Mouse (Mus musculus): ENCODE data around the gene Atp2b2. TPM values are rescaled to one million over a fixed set of nuclear protein-coding genes. Genes with fewer than 3 reads are reported as not detected.
A peak's percentile ranks its signal among the peaks of the same experiment; 100 is the strongest.

Atp2b2 gene
- 0.30 and 0.35 TPM in 2 replicates for polyA plus RNA-seq (2016; fragmentation: Nextera tagmentation; extraction: Ambion mirVana)

- Histone ChIP-seq H3K4me2 (peak within 1 kb of the TSS; percentile 50), H3K36me3 (no peaks in the 10 kb centered on the region), H3K9ac (no peak within 1 kb of the TSS), H3K9me3 (replicated peaks) (no peaks in the 10 kb centered on the region), H3K4me3 (peak within 1 kb of the TSS; percentile 21; the same call in 1 of the 2 replicates), H3K27me3 (replicated peaks) (peaks cover 90% of the 10 kb centered on the region), H3K4me1 (0 out of 2 replicates have a peak, but pooled peaks cover 2% of the 10 kb centered on the region), H3K27ac (no peak within 1 kb of the TSS)
- WGBS (ENCODE audit: insufficient replicate concordance): 26% methylated on average over 12 of the region's 12 CpGs
- no peak for ATAC-seq
These were observed at the start of gene Atp2b2 for GRCm38 (mm10) chr6:114042332-114042731. Atp2b2 (minus strand) TSS chr6:114042613.

DNA sequence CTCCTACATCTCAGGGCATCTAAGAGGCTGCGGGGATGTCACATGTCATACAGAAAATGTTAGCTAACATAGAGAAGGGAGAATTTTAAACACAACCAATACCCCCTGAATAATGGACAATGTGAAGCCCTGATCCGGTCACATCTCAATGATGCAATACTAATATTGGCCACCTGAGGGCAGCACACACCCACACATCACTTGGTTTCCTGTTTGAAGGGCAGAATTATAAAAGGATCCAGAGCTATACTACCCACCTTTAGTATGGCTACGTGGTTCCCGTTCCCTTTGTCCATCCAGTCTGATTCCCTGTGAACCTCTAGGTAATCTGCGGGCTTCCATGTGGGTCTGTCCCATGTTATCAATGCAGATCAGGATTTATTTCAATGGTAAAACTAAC lies 47.2 kb upstream of the Atp2b2 start:
- no peak overlapping the region for H3K4me2 ChIP-seq
- ATAC-seq: no peak
- no peak overlapping the region for H3K9ac ChIP-seq
- 16% methylated on average over 5 of the region's 5 CpGs for WGBS (ENCODE audit: insufficient replicate concordance)
- H3K36me3 ChIP-seq: no peaks in the 10 kb centered on the region
- H3K9me3 ChIP-seq (replicated peaks): no peaks in the 10 kb centered on the region
- no peak overlapping the region for H3K27ac ChIP-seq
- H3K4me1 ChIP-seq: no peaks in the 10 kb centered on the region
- H3K4me3 ChIP-seq: no peak overlapping the region
- H3K27me3 ChIP-seq (replicated peaks): 0 out of 2 replicates have a peak, but pooled peaks cover 7% of the 10 kb centered on the region

- Histone ChIP-seq H3K36me3 (no peaks in the 10 kb centered on the region), H3K4me2 (no peak overlapping the region), H3K27me3 (replicated peaks) (0 out of 2 replicates have a peak, but pooled peaks cover 7% of the 10 kb centered on the region), H3K9ac (no peak overlapping the region), H3K9me3 (replicated peaks) (no peaks in the 10 kb centered on the region), H3K4me1 (no peaks in the 10 kb centered on the region), H3K4me3 (no peak overlapping the region), H3K27ac (no peak overlapping the region)
- 23% methylated on average over 7 of the region's 7 CpGs for WGBS (ENCODE audit: insufficient replicate concordance)
- no peak for ATAC-seq
These were observed 44.7 kb upstream of the Atp2b2 start for GRCm38 (mm10) chr6:114087106-114087505.

GRCm38 (mm10) chr6:114078556-114078955 lies 36.1 kb upstream of the Atp2b2 start:
- ATAC-seq: no peak
- no peaks in the 10 kb centered on the region for H3K9me3 ChIP-seq (replicated peaks)
- no peak overlapping the region for H3K27ac ChIP-seq
- H3K36me3 ChIP-seq: no peaks in the 10 kb centered on the region
- no peaks in the 10 kb centered on the region for H3K4me1 ChIP-seq
- H3K4me3 ChIP-seq: no peak overlapping the region
- H3K4me2 ChIP-seq: no peak overlapping the region
- H3K9ac ChIP-seq: no peak overlapping the region
- H3K27me3 ChIP-seq (replicated peaks): no peaks in the 10 kb centered on the region; the same call in 1 of the 2 replicates

GRCm38 (mm10) chr6:114076560-114076959 lies 34.1 kb upstream of the Atp2b2 start:
- Histone ChIP-seq H3K9me3 (replicated peaks) (no peaks in the 10 kb centered on the region), H3K9ac (no peak overlapping the region), H3K4me3 (no peak overlapping the region), H3K27ac (no peak overlapping the region), H3K27me3 (replicated peaks) (no peaks in the 10 kb centered on the region; the same call in 1 of the 2 replicates), H3K4me2 (no peak overlapping the region), H3K36me3 (no peaks in the 10 kb centered on the region), H3K4me1 (no peaks in the 10 kb centered on the region)
- ATAC-seq: no peak
- WGBS (ENCODE audit: insufficient replicate concordance): 62% methylated on average over 3 of the region's 3 CpGs

DNA sequence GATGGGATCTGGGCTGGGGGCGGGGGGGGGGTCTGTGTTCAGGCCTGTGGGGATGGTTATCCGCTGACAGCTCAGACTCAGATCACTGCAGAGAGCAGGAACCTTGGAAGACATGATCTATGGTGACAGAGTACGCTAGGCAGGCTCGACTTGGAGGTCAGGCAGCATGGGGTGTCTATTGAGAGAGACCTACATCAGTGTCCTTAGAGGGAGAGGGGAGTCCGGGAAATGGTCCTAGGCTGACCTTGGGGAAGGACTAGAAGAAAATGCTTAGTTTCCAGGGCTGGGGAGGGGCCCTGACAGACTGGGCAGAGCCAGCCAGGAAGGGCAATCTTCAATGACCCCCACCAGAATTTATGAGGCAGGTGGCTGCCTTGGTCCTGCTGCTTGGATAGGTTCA lies 33.6 kb upstream of the Atp2b2 start:
- 34% methylated on average over 5 of the region's 5 CpGs for WGBS (ENCODE audit: insufficient replicate concordance)
- Histone ChIP-seq H3K9ac (no peak overlapping the region), H3K4me2 (no peak overlapping the region), H3K27ac (no peak overlapping the region), H3K27me3 (replicated peaks) (no peaks in the 10 kb centered on the region; the same call in 1 of the 2 replicates), H3K4me3 (no peak overlapping the region), H3K9me3 (replicated peaks) (no peaks in the 10 kb centered on the region), H3K36me3 (no peaks in the 10 kb centered on the region), H3K4me1 (no peaks in the 10 kb centered on the region)
- ATAC-seq: no peak

DNA sequence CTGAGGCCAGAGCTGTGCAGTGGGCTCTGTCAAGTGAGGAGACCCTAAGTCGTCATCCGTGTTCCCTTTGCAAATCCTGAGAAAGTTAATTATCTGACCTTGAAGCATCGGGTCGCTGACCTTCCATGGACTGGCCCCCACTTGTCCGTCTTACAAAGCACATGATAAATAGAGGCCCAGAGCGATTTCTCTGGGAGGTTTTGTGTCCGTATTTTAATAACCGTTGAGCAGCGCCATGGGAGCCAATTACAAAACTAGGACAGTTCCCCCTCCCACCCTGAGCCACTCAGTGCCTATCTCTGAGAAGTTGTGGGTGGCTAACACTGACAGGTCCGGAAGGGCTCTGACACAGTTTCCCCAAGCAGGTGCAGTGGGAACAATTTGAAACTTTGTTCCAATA lies 32.5 kb upstream of the Atp2b2 start:
- H3K27ac ChIP-seq: no peak overlapping the region
- H3K4me1 ChIP-seq: no peaks in the 10 kb centered on the region
- no peak overlapping the region for H3K4me3 ChIP-seq
- ATAC-seq: no peak
- no peak overlapping the region for H3K4me2 ChIP-seq
- no peaks in the 10 kb centered on the region; the same call in 1 of the 2 replicates for H3K27me3 ChIP-seq (replicated peaks)
- H3K9me3 ChIP-seq (replicated peaks): no peaks in the 10 kb centered on the region
- H3K9ac ChIP-seq: no peak overlapping the region
- H3K36me3 ChIP-seq: no peaks in the 10 kb centered on the region
- WGBS (ENCODE audit: insufficient replicate concordance): 60% methylated on average over 10 of the region's 10 CpGs

GRCm38 (mm10) chr6:114074256-114074655 lies 31.8 kb upstream of the Atp2b2 start:
- H3K9ac ChIP-seq: no peak overlapping the region
- WGBS (ENCODE audit: insufficient replicate concordance): 14% methylated on average over 1 of the region's 1 CpGs
- no peaks in the 10 kb centered on the region for H3K9me3 ChIP-seq (replicated peaks)
- ATAC-seq: no peak
- H3K27ac ChIP-seq: no peak overlapping the region
- no peak overlapping the region for H3K4me2 ChIP-seq
- H3K27me3 ChIP-seq (replicated peaks): no peaks in the 10 kb centered on the region; the same call in 1 of the 2 replicates
- no peak overlapping the region for H3K4me3 ChIP-seq
- no peaks in the 10 kb centered on the region for H3K36me3 ChIP-seq
- no peaks in the 10 kb centered on the region for H3K4me1 ChIP-seq

- ATAC-seq: no peak
- no peak overlapping the region for H3K9ac ChIP-seq
- H3K4me3 ChIP-seq: no peak overlapping the region
- H3K27ac ChIP-seq: no peak overlapping the region
- no peaks in the 10 kb centered on the region for H3K36me3 ChIP-seq
- no peak overlapping the region for H3K4me2 ChIP-seq
- WGBS (ENCODE audit: insufficient replicate concordance): 6% methylated on average over 4 of the region's 4 CpGs
- H3K9me3 ChIP-seq (replicated peaks): no peaks in the 10 kb centered on the region
- H3K27me3 ChIP-seq (replicated peaks): no peaks in the 10 kb centered on the region; the same call in 1 of the 2 replicates
- H3K4me1 ChIP-seq: no peaks in the 10 kb centered on the region
These were observed 29.2 kb upstream of the Atp2b2 start for GRCm38 (mm10) chr6:114071564-114071963.

DNA sequence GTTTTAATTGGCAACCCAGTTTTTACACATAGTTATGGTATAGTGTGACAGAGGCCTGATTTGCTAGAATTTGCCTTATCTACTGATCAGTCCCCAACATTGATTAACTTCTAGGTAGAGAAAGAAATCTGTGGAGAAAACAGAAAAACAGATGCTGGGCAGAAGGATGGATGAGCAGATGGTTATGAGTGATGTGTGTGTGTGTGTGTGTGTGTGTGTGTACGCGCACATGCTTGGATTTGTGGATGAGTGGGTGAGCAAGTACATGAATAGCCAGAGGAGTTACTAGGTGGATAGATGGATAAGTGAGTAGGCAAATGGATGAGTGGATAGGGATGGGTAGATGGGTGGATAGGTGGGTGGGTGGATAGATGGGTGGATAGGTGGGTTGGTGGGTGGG lies 20.7 kb upstream of the Atp2b2 start:
- Histone ChIP-seq H3K9me3 (replicated peaks) (no peaks in the 10 kb centered on the region), H3K4me3 (no peak overlapping the region), H3K9ac (no peak overlapping the region), H3K4me1 (no peaks in the 10 kb centered on the region), H3K36me3 (no peaks in the 10 kb centered on the region), H3K27me3 (replicated peaks) (no peaks in the 10 kb centered on the region), H3K27ac (no peak overlapping the region), H3K4me2 (no peak overlapping the region)
- 82% methylated on average over 2 of the region's 2 CpGs for WGBS (ENCODE audit: insufficient replicate concordance)
- ATAC-seq: no peak

GRCm38 (mm10) chr6:114062688-114063087 lies 20.3 kb upstream of the Atp2b2 start:
- H3K4me3 ChIP-seq: no peak overlapping the region
- H3K4me1 ChIP-seq: no peaks in the 10 kb centered on the region
- no peaks in the 10 kb centered on the region for H3K36me3 ChIP-seq
- H3K4me2 ChIP-seq: no peak overlapping the region
- H3K27ac ChIP-seq: no peak overlapping the region
- no peaks in the 10 kb centered on the region for H3K9me3 ChIP-seq (replicated peaks)
- ATAC-seq: no peak
- H3K27me3 ChIP-seq (replicated peaks): no peaks in the 10 kb centered on the region
- H3K9ac ChIP-seq: no peak overlapping the region

DNA sequence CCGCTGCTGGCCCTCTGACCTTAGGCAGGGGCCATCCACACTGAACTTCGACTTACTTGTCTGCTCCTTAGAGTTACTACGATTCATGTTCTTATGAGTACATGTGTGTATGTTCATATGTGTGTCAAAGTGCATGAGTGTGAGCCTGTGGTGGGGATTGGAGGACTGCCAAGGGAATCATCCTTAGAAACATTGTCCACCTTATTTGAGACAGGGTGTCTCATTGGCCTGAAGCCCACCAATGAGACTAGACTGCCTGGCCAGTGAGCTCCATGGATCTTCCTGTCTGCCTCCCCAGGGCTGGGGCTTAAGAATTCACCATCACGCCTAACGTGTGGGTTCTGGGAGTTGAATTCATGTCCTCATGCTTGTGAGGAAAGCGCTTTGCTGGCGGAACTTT lies 16.8 kb upstream of the Atp2b2 start:
- Histone ChIP-seq H3K36me3 (no peaks in the 10 kb centered on the region), H3K27ac (no peak overlapping the region), H3K27me3 (replicated peaks) (no peaks in the 10 kb centered on the region), H3K9me3 (replicated peaks) (no peaks in the 10 kb centered on the region), H3K4me2 (no peak overlapping the region), H3K4me3 (no peak overlapping the region), H3K4me1 (no peaks in the 10 kb centered on the region), H3K9ac (no peak overlapping the region)
- ATAC-seq: no peak
- WGBS (ENCODE audit: insufficient replicate concordance): 61% methylated on average over 7 of the region's 7 CpGs

DNA sequence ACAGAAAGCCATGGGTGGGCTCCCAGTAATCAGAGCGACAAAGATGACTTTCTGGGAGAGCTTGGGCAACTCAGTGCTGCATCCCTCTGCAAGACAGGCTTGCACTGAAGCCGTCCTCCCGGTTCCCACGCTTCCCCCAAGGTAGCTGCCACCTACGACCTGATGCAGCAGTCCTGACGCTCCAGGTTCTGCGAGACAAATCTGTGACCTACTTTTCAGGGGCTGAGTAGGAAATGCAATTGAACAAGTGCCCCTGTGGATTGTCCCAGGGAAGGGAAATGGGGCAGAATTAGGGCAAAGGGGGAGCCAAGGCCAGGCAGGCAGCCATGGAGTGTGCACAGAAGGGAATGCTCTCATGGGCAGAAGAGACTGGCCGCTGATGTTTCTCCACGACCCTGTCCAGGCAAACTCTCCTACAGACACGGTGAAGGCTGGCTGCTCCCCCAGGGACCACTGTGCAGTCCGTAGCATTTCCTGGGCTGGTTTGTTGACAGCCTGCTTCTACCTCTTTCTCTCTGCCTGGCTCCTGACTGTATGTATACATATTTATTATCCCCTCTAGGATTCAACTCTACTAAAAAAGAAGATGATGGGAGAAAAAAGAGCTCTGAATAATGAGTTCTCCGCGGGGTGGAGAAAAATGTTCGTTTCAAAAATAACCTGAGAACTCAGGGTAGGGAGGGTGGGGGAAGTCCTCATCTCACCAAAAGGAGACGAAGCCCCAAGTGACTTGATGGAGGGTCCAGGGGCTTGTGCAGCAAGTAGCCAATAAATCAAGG lies 15.8 kb upstream of the Atp2b2 start:
- Histone ChIP-seq H3K27me3 (replicated peaks) (no peaks in the 10 kb centered on the region), H3K4me3 (no peak overlapping the region), H3K4me2 (no peak overlapping the region), H3K4me1 (no peaks in the 10 kb centered on the region), H3K36me3 (no peaks in the 10 kb centered on the region), H3K9me3 (replicated peaks) (no peaks in the 10 kb centered on the region), H3K27ac (no peak overlapping the region), H3K9ac (no peak overlapping the region)
- 55% methylated on average over 15 of the region's 15 CpGs for WGBS (ENCODE audit: insufficient replicate concordance)
- no peak for ATAC-seq

Measured in liver, embryonic 12.5 days (tissue).